Comparison of ENCODE assay signal across 9 mouse cellular contexts in the genomic region with DNA sequence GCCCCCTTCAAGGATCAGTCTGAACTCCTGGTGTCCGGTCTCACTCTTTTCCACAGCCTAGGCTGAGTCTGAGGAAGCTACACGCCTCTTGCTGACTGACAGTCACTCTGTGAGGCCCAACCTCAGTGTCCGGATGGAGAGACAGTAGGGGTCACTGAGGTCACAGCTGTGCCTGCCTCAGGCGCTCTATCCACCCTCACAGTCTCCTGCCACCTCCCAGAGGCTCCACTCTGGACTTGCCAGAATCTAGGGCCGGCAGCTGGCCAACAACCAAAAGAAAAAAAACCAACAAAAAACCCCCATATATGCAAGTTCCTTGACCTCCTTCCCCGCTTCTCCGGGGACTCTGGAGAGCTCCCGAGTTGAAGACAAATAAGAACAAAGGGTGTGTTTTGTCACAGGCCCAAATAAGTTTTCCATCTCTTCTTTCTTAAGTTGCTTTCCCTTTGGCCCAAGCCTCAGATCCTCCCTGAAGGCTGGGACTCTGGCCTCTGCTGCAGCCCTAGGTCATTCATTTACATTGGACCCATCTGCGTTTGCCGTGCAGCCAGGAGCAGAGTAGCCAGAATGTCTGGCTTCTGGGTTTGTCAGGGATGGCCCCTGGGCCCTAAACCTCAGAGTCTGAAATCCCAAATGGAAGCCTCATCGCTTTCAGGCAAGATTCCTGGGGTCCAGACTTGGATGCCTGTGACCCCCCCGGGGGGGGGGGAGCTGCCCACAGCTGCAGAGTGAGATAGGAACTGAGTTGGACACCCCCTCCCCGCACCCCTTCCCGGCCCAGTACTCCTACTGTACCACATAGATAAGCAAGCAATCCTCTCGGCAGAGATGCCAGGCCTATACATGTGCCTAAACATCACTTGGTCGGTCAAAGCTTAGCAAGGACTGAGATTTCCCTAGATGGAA. TPM values are rescaled to one million over a fixed set of nuclear protein-coding genes. Genes with fewer than 3 reads are reported as not detected.
DNase-seq lines count a peak whose midpoint lies in the region; ATAC-seq and TF ChIP-seq lines count a peak whose summit lies in the region.
"Had no signal": no experiment of that assay in that cellular context is flagged by ENCODE, and none has a peak within 500 bp of the region (broad histone marks: within the 10 kb centered on the region; RNA-seq: fewer than 3 reads in every experiment).

No protein-coding gene starts in this region.

- TF ChIP-seq CTCF in forebrain, postnatal 0 days (IDR thresholded peaks at IDR 0.05; ENCODE audit: low read depth), result no peak
- no peak for TF ChIP-seq CTCF in kidney, adult 2 months (conservative IDR thresholded peaks at IDR 0.05; ENCODE audit: insufficient read depth, insufficient read length, low read depth, low read length)
- no peak for TF ChIP-seq CTCF in thymus, adult 2 months (IDR thresholded peaks at IDR 0.05; ENCODE audit: borderline replicate concordance, control insufficient read depth, extremely low read depth, insufficient read depth, low read length, poor library complexity)

- H3K4me2 ChIP-seq in forebrain, embryonic 12.5 days, result no peak overlapping the region
- H3K4me2 ChIP-seq in forebrain, postnatal 0 days (ENCODE audit: low read depth), result no peak overlapping the region
- H3K4me2 ChIP-seq: midbrain, embryonic 11.5 days had no signal

- H3K36me3 ChIP-seq in forebrain, embryonic 12.5 days (replicated peaks), result no peaks in the 10 kb centered on the region
- no peaks in the 10 kb centered on the region for H3K36me3 ChIP-seq in forebrain, postnatal 0 days (ENCODE audit: insufficient read depth)
- H3K36me3 ChIP-seq in kidney, adult 2 months (ENCODE audit: control insufficient read depth, insufficient read depth, low read length), result no peaks in the 10 kb centered on the region
- no peaks in the 10 kb centered on the region for H3K36me3 ChIP-seq in thymus, adult 2 months (ENCODE audit: control insufficient read depth, insufficient read depth, low read length)

- peaks cover 46% of the 10 kb centered on the region for H3K27me3 ChIP-seq in forebrain, embryonic 12.5 days
- H3K27me3 ChIP-seq in forebrain, postnatal 0 days (ENCODE audit: insufficient read depth, low read length), result peaks cover 23% of the 10 kb centered on the region
- no peaks in the 10 kb centered on the region for H3K27me3 ChIP-seq in kidney, adult 2 months (replicated peaks; ENCODE audit: control insufficient read depth, insufficient read depth, low read length)
- 0 out of 2 replicates have a peak, but pooled peaks cover 4% of the 10 kb centered on the region for H3K27me3 ChIP-seq in thymus, adult 2 months (ENCODE audit: control insufficient read depth, insufficient read depth, low read length)

- DNase-seq in forebrain, postnatal 0 days, result no peak
- DNase-seq in gastrocnemius, postnatal 10 days, result peak; percentile 31
- DNase-seq in kidney, adult 2 months, result peak; percentile 63
- peak; percentile 31 to 60 for DNase-seq in lung, postnatal 4 days
- DNase-seq in thymus, postnatal 14 days, result no peak
- DNase-seq in thymus, adult 2 months, result no peak

- no peak overlapping the region for H3K9ac ChIP-seq in forebrain, embryonic 12.5 days
- H3K9ac ChIP-seq in forebrain, postnatal 0 days, result no peak overlapping the region

- no peak for ATAC-seq in forebrain, embryonic 12.5 days (ENCODE audit: low FRiP score)
- no peak for ATAC-seq in forebrain, postnatal 0 days
- no peak for ATAC-seq in megakaryocyte, adult 5-6 weeks (ENCODE audit: poor library complexity, severe bottlenecking)

- H3K4me1 ChIP-seq in forebrain, embryonic 12.5 days, result peaks cover 20% of the 10 kb centered on the region
- H3K4me1 ChIP-seq in forebrain, postnatal 0 days (ENCODE audit: insufficient read depth), result no peaks in the 10 kb centered on the region
- peaks cover 9% of the 10 kb centered on the region; the same call in 1 of the 2 replicates for H3K4me1 ChIP-seq in kidney, adult 2 months (ENCODE audit: control insufficient read depth, insufficient read depth, low read length)
- peaks cover 6% of the 10 kb centered on the region for H3K4me1 ChIP-seq in thymus, adult 2 months (replicated peaks; ENCODE audit: control insufficient read depth, insufficient read depth, low read length)

- no peak overlapping the region for H3K4me3 ChIP-seq in forebrain, embryonic 12.5 days (replicated peaks)
- H3K4me3 ChIP-seq in forebrain, postnatal 0 days (ENCODE audit: low read depth, low read length), result no peak overlapping the region
- H3K4me3 ChIP-seq in kidney, adult 2 months (ENCODE audit: insufficient read depth, low read depth, low read length), result no peak overlapping the region
- no peak overlapping the region for H3K4me3 ChIP-seq in thymus, adult 2 months (ENCODE audit: control insufficient read depth, insufficient read depth, low read length)

- TF ChIP-seq POLR2A in kidney, adult 2 months (IDR thresholded peaks at IDR 0.05; ENCODE audit: low read depth, low read length), result no peak
- no peak for TF ChIP-seq POLR2A in thymus, adult 2 months (IDR thresholded peaks at IDR 0.05; ENCODE audit: control insufficient read depth, extremely low read depth, insufficient read depth, low read length, poor library complexity)

- H3K9me3 ChIP-seq in forebrain, embryonic 12.5 days, result no peaks in the 10 kb centered on the region
- H3K9me3 ChIP-seq in forebrain, postnatal 0 days (ENCODE audit: low read length), result 0 out of 2 replicates have a peak, but pooled peaks cover 3% of the 10 kb centered on the region

- WGBS in forebrain, embryonic 12.5 days, result 57% methylated on average over 16 of the region's 16 CpGs
- WGBS in forebrain, postnatal 0 days, result 49% methylated on average over 16 of the region's 16 CpGs
- WGBS in kidney, adult 2 months, result 48% methylated on average over 16 of the region's 16 CpGs
- WGBS in thymus, adult 2 months, result 91% methylated on average over 16 of the region's 16 CpGs

- H3K27ac ChIP-seq in forebrain, embryonic 12.5 days, result 0 out of 2 replicates have a peak overlapping the region, but pooled peaks have one; percentile 19
- H3K27ac ChIP-seq in forebrain, postnatal 0 days (ENCODE audit: low read depth, low read length), result no peak overlapping the region
- peak overlapping the region; percentile 10; the same call in 1 of the 2 replicates for H3K27ac ChIP-seq in kidney, adult 2 months (ENCODE audit: insufficient read depth, low read depth, low read length)
- no peak overlapping the region for H3K27ac ChIP-seq in thymus, adult 2 months (ENCODE audit: control insufficient read depth, insufficient read depth, low read length)

RNA-seq across cellular contexts. Expression of gene 1700020L24Rik, which starts 10.8 kb away (rescaled TPM):
- polyA plus RNA-seq in forebrain, embryonic 12.5 days (2016; fragmentation: Nextera tagmentation; extraction: Ambion mirVana), result 0.29 and 0.35 TPM in 2 replicates
- total RNA-seq in forebrain, postnatal 0 days (2014; rRNA removed), result 0.24 and 0.77 TPM in 2 replicates
- polyA plus RNA-seq in forebrain, postnatal 0 days (2015; fragmentation: Nextera tagmentation; extraction: Ambion mirVana), result 0.40 and 0.63 TPM in 2 replicates
- total RNA-seq in gastrocnemius, postnatal 10 days (2021), result under 1 TPM in 1 of 2 experiments, not detected in 1; 0.29 TPM
- 0.11 and 0.14 TPM in 2 replicates for polyA plus RNA-seq in kidney, adult 2 months (2012; rRNA removed)
- polyA plus RNA-seq in thymus, adult 2 months (2012; rRNA removed), result 1.9 and 2.0 TPM in 2 replicates
- 19.7 and 21.4 TPM in 2 replicates for total RNA-seq in megakaryocyte, adult 5-6 weeks (2015)
- 44.8 and 55.4 TPM in 2 replicates for total RNA-seq in megakaryocyte, adult 5-6 weeks (2017)

RNA-seq across cellular contexts. Expression of gene Mmp28, which starts 14.6 kb away (rescaled TPM):
- polyA plus RNA-seq in forebrain, embryonic 12.5 days (2016; fragmentation: Nextera tagmentation; extraction: Ambion mirVana), result 1.5 and 2.7 TPM in 2 replicates
- 2.5 and 5.6 TPM in 2 replicates for total RNA-seq in forebrain, postnatal 0 days (2014; rRNA removed)
- 0.97 and 1.1 TPM in 2 replicates for polyA plus RNA-seq in forebrain, postnatal 0 days (2015; fragmentation: Nextera tagmentation; extraction: Ambion mirVana)
- total RNA-seq in gastrocnemius, postnatal 10 days (2021), result 1 to 10 TPM; 3.7 to 4.6 TPM
- 4.3 TPM in 2 replicates for polyA plus RNA-seq in kidney, adult 2 months (2012; rRNA removed)
- 6.0 and 8.2 TPM in 2 replicates for polyA plus RNA-seq in thymus, adult 2 months (2012; rRNA removed)
- 6.2 and 8.9 TPM in 2 replicates for total RNA-seq in megakaryocyte, adult 5-6 weeks (2015)
- total RNA-seq in megakaryocyte, adult 5-6 weeks (2017), result 3.0 and 4.1 TPM in 2 replicates

RNA-seq across cellular contexts. Expression of gene Gas2l2, which starts 19.0 kb away (rescaled TPM):
- polyA plus RNA-seq in forebrain, embryonic 12.5 days (2016; fragmentation: Nextera tagmentation; extraction: Ambion mirVana), result 0.08 and 0.22 TPM in 2 replicates
- 1.2 and 1.3 TPM in 2 replicates for total RNA-seq in forebrain, postnatal 0 days (2014; rRNA removed)
- polyA plus RNA-seq in forebrain, postnatal 0 days (2015; fragmentation: Nextera tagmentation; extraction: Ambion mirVana), result 0.50 and 0.98 TPM in 2 replicates
- not detected for total RNA-seq in gastrocnemius, postnatal 10 days (2021)
- polyA plus RNA-seq in kidney, adult 2 months (2012; rRNA removed), result not detected in 2 replicates
- polyA plus RNA-seq in thymus, adult 2 months (2012; rRNA removed), result 0.10 and 0.12 TPM in 2 replicates
- not detected in 2 replicates for total RNA-seq in megakaryocyte, adult 5-6 weeks (2015)
- total RNA-seq in megakaryocyte, adult 5-6 weeks (2017), result not detected in 2 replicates
- polyA plus RNA-seq: midbrain, embryonic 11.5 days had no signal

RNA-seq across cellular contexts. Expression of gene Taf15, which starts 24.6 kb away (rescaled TPM):
- polyA plus RNA-seq in forebrain, embryonic 12.5 days (2016; fragmentation: Nextera tagmentation; extraction: Ambion mirVana), result 14.7 and 20.0 TPM in 2 replicates
- 16.5 and 27.8 TPM in 2 replicates for total RNA-seq in forebrain, postnatal 0 days (2014; rRNA removed)
- 4.2 and 10.5 TPM in 2 replicates for polyA plus RNA-seq in forebrain, postnatal 0 days (2015; fragmentation: Nextera tagmentation; extraction: Ambion mirVana)
- total RNA-seq in gastrocnemius, postnatal 10 days (2021), result 10 to 100 TPM; 21.1 to 29.7 TPM
- polyA plus RNA-seq in kidney, adult 2 months (2012; rRNA removed), result 7.2 and 13.8 TPM in 2 replicates
- 17.1 and 20.0 TPM in 2 replicates for polyA plus RNA-seq in thymus, adult 2 months (2012; rRNA removed)
- total RNA-seq in megakaryocyte, adult 5-6 weeks (2015), result 44.8 and 54.0 TPM in 2 replicates
- 37.4 and 39.2 TPM in 2 replicates for total RNA-seq in megakaryocyte, adult 5-6 weeks (2017)

RNA-seq across cellular contexts. Expression of gene Rasl10b, which starts 39.3 kb away (rescaled TPM):
- 11.0 and 13.9 TPM in 2 replicates for polyA plus RNA-seq in forebrain, embryonic 12.5 days (2016; fragmentation: Nextera tagmentation; extraction: Ambion mirVana)
- total RNA-seq in forebrain, postnatal 0 days (2014; rRNA removed), result 99.0 and 107 TPM in 2 replicates
- polyA plus RNA-seq in forebrain, postnatal 0 days (2015; fragmentation: Nextera tagmentation; extraction: Ambion mirVana), result 38.4 and 38.6 TPM in 2 replicates
- total RNA-seq in gastrocnemius, postnatal 10 days (2021), result under 1 TPM; 0.75 to 0.81 TPM
- polyA plus RNA-seq in kidney, adult 2 months (2012; rRNA removed), result 1.4 and 1.8 TPM in 2 replicates
- polyA plus RNA-seq in thymus, adult 2 months (2012; rRNA removed), result 1.2 and 5.3 TPM in 2 replicates
- not detected in 2 replicates for total RNA-seq in megakaryocyte, adult 5-6 weeks (2015)
- total RNA-seq in megakaryocyte, adult 5-6 weeks (2017), result not detected in 2 replicates

Comparison
In these comparisons a context has a peak if more than half of its experiments do, and no peak if none do; other contexts are left out.
1. H3K27ac ChIP-seq: peak in forebrain, embryonic 12.5 days (single experiment) and kidney, adult 2 months (single experiment); none in forebrain, postnatal 0 days (single experiment) and thymus, adult 2 months (single experiment).
2. DNase-seq: peak in gastrocnemius, postnatal 10 days (single experiment), kidney, adult 2 months (single experiment) and lung, postnatal 4 days (2 of 2); none in forebrain, postnatal 0 days (single experiment), thymus, postnatal 14 days (single experiment) and thymus, adult 2 months (single experiment).